Mouse (Mus musculus) midbrain, embryonic 16.5 days (tissue): Measurements from ENCODE around the gene Soat1. TPM values are rescaled to one million over a fixed set of nuclear protein-coding genes. Genes with fewer than 3 reads are reported as not detected.

ENCODE experiments used
- ATAC-seq: fragments of 200-750 bp; cut with Nextera tagmentation; 2 replicates; pipeline ENCODE4 v1.8.0; 2017; ENCODE audit warnings: moderate TSS enrichment
- H3K27ac ChIP-seq: fragments of 300-500 bp; sonication (generic); 2 replicates; pipeline ENCODE4 v1.5.1; 2014; ENCODE audit warnings: mild to moderate bottlenecking, low read length, mixed read lengths
- H3K27me3 ChIP-seq: fragments of 300-500 bp; sonication (generic); 2 replicates; pipeline ENCODE4 v1.6.1; 2014; ENCODE audit warnings: low read depth, low read length, mixed read lengths; ENCODE audit not compliant: control insufficient read depth, insufficient read depth
- H3K36me3 ChIP-seq: fragments of 300-500 bp; sonication (generic); 2 replicates; pipeline ENCODE4 v1.6.1; 2014; ENCODE audit warnings: mild to moderate bottlenecking, low read length, moderate library complexity, mixed read lengths; ENCODE audit not compliant: control insufficient read depth, insufficient read depth
- H3K4me1 ChIP-seq: fragments of 300-500 bp; sonication (generic); 2 replicates; pipeline ENCODE4 v1.6.1; 2014; ENCODE audit warnings: mild to moderate bottlenecking, low read length, mixed read lengths; ENCODE audit not compliant: control insufficient read depth, insufficient read depth
- H3K4me2 ChIP-seq: fragments of 300-500 bp; sonication (generic); 2 replicates; pipeline ENCODE4 v1.6.1; 2014; ENCODE audit warnings: mild to moderate bottlenecking, low read length, mixed read lengths
- H3K4me3 ChIP-seq: fragments of 300-500 bp; sonication (generic); 2 replicates; pipeline ENCODE4 v1.5.1; 2014; ENCODE audit warnings: low read depth, mild to moderate bottlenecking, low read length, moderate library complexity, mixed read lengths
- H3K9ac ChIP-seq: fragments of 300-500 bp; sonication (generic); 2 replicates; pipeline ENCODE4 v1.6.1; 2014; ENCODE audit warnings: low read depth, low read length, mixed read lengths
- H3K9me3 ChIP-seq: fragments of 300-500 bp; sonication (generic); replicated peaks from 2 replicates; pipeline ENCODE4 v1.6.1; 2014; ENCODE audit warnings: mild to moderate bottlenecking, low read length, mixed read lengths; ENCODE audit not compliant: control insufficient read depth, poor library complexity, severe bottlenecking
- WGBS: fragments of 180-500 bp; shearing (Covaris S2); extraction: QIAGEN DNeasy Blood & Tissue Kit; methylation state at CpG from one replicate; pipeline ENCODE4 v1.1.7; 2014; 5-methylcytosine and 5-hydroxymethylcytosine counted together
- polyA plus RNA-seq: library from polyadenylated mRNA; unstranded; fragments of >200 nt; fragmentation: Nextera tagmentation; extraction: Ambion mirVana; gene quantifications from 2 replicates; pipeline ENCODE4 v1.2.1, GENCODE M21; 2015

Soat1 gene
- polyA plus RNA-seq, 1 experiment from 2014 or later, result 9.9 TPM

DNA sequence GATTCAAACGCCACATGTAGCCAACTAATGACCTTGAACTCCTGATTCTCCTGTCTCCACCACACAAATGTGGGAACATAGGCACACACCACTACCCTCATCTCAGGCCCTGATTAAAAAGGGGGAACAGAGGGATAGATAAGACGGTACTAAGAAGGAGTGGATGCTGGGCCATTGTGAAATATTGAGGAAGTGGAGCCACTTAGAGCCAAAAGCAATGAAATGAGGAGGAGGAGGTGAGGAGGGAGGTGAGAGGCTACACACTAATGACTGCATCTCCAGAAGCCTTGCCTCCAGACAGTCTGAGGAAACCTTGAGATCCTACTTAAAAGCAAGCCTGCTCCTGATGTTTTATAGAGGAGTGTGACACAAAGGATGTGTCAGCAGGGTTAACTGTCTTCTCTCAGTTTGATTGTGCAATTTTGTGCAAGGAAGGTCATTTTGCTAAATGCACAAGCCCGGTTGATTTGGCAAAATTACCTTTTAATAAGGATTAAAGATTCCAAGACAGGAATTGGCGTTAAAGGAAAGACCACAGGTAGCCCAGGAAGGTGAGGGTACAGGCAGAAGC lies 17.2 kb upstream of the Soat1 start:
- H3K27me3 ChIP-seq, result no peaks in the 10 kb centered on the region
- H3K36me3 ChIP-seq, result no peaks in the 10 kb centered on the region
- no peaks in the 10 kb centered on the region for H3K4me1 ChIP-seq
- H3K9me3 ChIP-seq, result no peaks in the 10 kb centered on the region
- H3K9ac ChIP-seq, result no peak overlapping the region
- WGBS, result 85% methylated on average over 4 of the region's 4 CpGs
- no peak overlapping the region for H3K27ac ChIP-seq
- H3K4me2 ChIP-seq, result no peak overlapping the region
- H3K4me3 ChIP-seq, result no peak overlapping the region
- ATAC-seq, result no peak

DNA sequence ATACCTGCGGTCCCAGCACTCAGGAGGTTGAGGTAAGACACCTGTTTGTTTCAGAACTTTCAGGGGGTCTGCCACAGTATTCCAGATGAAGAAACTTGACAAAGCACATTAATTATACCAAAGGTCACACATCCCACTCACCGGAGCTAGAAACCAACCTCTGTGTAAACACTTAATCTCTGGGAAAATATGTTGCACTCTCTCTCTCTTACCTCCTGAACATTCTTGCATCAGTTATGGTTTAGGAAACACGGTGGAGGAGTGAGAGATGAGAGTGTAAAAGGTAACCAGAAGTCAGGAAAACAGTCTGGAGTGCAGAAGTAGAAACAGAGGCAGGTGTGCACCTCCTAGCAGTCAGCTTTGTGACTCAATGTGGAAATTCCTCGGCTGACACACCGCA lies 13.9 kb upstream of the Soat1 start:
- 90% methylated on average over 5 of the region's 5 CpGs for WGBS
- H3K9ac ChIP-seq, result no peak overlapping the region

DNA sequence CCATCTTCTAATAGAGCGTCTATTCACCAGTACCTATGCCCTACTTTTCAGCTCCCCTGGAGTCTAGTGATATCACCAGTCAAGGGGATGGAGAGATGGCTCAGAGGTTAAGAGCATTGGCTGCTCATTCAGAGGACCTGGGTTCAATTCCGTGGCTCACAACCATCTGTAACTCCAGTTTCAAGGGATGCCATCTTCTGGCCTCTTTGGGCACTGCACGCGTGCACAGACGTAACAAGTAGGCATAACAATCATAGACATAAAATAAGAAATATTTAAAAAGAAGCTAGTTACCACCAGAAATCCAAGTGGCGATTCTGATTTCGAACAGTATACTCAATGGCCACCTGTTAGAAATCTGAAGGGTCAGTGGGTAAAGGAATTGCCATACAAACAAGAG lies 13.4 kb upstream of the Soat1 start:
- no peaks in the 10 kb centered on the region for H3K4me1 ChIP-seq
- no peaks in the 10 kb centered on the region for H3K36me3 ChIP-seq
- 96% methylated on average over 7 of the region's 7 CpGs for WGBS
- H3K9me3 ChIP-seq, result no peaks in the 10 kb centered on the region
- no peak overlapping the region for H3K4me2 ChIP-seq
- H3K27ac ChIP-seq, result no peak overlapping the region
- no peak for ATAC-seq
- H3K4me3 ChIP-seq, result no peak overlapping the region
- no peaks in the 10 kb centered on the region for H3K27me3 ChIP-seq
- H3K9ac ChIP-seq, result no peak overlapping the region

More for the DNA sequence above, 13.9 kb upstream of the Soat1 start:
- Histone ChIP-seq H3K27ac (no peak overlapping the region), H3K9me3 (no peaks in the 10 kb centered on the region), H3K4me2 (no peak overlapping the region), H3K36me3 (no peaks in the 10 kb centered on the region), H3K27me3 (no peaks in the 10 kb centered on the region), H3K4me1 (no peaks in the 10 kb centered on the region), H3K4me3 (no peak overlapping the region)
- ATAC-seq, result no peak

DNA sequence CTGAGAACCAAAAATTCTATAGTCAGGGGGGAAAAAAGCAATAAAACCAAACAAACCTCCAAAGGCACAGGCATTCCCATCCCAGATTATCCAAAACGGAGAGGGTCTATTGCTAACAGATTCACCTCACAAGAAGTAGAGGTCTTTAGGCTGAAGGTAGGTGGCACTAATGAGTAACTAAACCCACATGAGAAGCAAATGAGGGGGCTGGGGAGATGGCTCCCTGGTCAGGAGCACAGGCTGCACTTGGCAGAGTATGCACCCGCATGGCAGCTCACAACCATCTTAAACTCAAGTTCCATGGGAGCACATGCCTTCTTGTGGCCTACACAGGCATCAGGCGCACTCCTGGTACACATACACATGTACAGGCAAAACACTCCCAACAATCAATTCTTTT lies 7.7 kb upstream of the Soat1 start:
- ATAC-seq, result no peak
- Histone ChIP-seq H3K4me3 (no peak overlapping the region), H3K36me3 (no peaks in the 10 kb centered on the region), H3K4me2 (no peak overlapping the region), H3K4me1 (no peaks in the 10 kb centered on the region), H3K9ac (no peak overlapping the region), H3K27ac (no peak overlapping the region), H3K9me3 (no peaks in the 10 kb centered on the region), H3K27me3 (no peaks in the 10 kb centered on the region)
- WGBS, result 89% methylated on average over 3 of the region's 3 CpGs

DNA sequence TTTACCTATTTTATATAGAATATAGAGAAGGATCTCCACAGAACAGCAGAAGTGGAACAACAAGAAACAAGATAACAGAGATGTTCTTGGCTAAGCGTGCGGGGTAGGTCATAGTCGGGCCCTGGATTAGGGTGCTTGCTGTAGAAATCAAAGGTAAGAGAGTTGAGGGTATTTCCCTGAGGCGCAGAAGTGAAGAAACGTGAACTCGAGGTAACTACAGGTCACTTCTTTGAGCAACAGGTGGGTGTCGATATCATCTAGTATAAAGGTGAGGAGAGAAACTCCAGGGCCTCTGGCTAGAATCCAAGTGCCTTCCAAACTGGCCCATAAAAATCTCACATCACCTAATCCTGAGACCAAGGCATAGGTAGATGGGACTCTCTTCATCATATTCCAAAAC lies 2.4 kb upstream of the Soat1 start:
- H3K36me3 ChIP-seq, result no peaks in the 10 kb centered on the region
- 28% methylated on average over 7 of the region's 7 CpGs for WGBS

DNA sequence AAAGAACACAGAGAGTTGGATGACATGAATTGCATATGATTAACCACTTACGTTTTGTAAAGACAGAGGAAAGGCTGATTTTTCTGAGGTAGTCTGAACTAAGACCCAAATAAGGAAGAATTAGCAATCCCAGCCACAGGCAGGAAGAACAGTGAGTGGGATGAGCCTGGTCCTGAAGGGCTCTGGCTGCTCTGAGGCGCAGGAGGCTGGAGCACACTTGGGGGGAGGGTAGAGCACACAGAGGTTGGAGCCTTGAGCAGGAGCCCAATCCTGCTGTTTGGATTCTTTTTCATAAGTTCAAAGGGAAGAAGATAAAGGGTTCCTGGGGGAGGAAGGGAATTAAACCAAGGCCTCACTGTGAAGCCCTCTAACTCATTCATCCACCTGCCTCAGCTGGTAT lies 1.9 kb upstream of the Soat1 start:
- no peak overlapping the region for H3K9ac ChIP-seq
- H3K27ac ChIP-seq, result no peak overlapping the region
- no peaks in the 10 kb centered on the region for H3K27me3 ChIP-seq
- H3K4me3 ChIP-seq, result no peak overlapping the region
- no peak for ATAC-seq
- H3K9me3 ChIP-seq, result no peaks in the 10 kb centered on the region
- no peaks in the 10 kb centered on the region for H3K36me3 ChIP-seq
- WGBS, result 20% methylated on average over 2 of the region's 2 CpGs
- H3K4me1 ChIP-seq, result peaks cover 9% of the 10 kb centered on the region
- no peak overlapping the region for H3K4me2 ChIP-seq

More for the DNA sequence above, 2.4 kb upstream of the Soat1 start:
- Histone ChIP-seq H3K4me1 (peaks cover 9% of the 10 kb centered on the region), H3K9me3 (no peaks in the 10 kb centered on the region), H3K27ac (no peak overlapping the region), H3K4me3 (no peak overlapping the region), H3K4me2 (no peak overlapping the region), H3K27me3 (no peaks in the 10 kb centered on the region), H3K9ac (no peak overlapping the region)
- no peak for ATAC-seq

DNA sequence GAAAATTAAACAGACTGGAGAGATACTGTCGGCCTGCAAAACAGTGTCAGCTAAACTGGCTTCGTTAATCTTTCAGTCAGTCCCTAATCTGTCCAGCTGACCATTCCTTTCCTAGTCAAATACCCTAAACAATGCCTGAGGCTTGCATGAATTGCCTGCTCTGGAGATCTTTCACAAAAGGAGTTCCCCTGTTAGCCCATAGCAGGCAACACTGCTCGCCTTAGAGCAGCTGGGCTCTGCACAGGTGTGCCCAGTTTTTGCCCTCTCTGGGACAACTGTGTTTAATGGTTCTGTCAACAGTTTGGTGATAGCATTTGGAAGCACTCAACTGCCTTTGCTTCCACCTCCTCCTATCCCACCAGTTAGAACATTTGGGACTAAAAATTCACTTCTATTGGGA lies 723 bp upstream of the Soat1 start:
- no peaks in the 10 kb centered on the region for H3K27me3 ChIP-seq
- H3K4me3 ChIP-seq, result no peak overlapping the region
- H3K4me2 ChIP-seq, result no peak overlapping the region
- 11% methylated on average over 3 of the region's 3 CpGs for WGBS
- ATAC-seq, result no peak
- H3K27ac ChIP-seq, result no peak overlapping the region
- peaks cover 9% of the 10 kb centered on the region for H3K4me1 ChIP-seq
- no peak overlapping the region for H3K9ac ChIP-seq
- no peaks in the 10 kb centered on the region for H3K36me3 ChIP-seq
- no peaks in the 10 kb centered on the region for H3K9me3 ChIP-seq

DNA sequence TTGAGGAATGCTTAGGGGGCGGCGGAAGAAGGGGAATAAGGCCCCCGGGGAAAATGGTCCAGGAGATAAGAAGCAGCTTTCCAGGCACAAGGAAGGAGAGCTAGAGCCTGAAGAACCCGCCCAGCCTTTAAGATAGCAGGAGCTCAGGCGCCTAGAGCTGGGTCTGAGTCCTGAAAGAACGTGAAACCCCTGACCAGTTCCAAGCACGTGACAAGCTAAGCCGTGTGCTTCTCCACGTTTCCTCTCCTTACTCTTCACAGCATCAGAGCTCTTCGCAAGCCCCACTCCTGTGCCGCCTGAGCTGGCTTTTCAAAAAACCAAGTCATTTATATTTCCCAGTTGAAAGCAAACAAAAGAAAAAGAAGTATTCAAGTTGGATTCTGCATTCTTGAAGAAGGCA lies 1.1 kb downstream of the Soat1 start:
- Histone ChIP-seq H3K9ac (no peak overlapping the region), H3K27me3 (no peaks in the 10 kb centered on the region), H3K36me3 (no peaks in the 10 kb centered on the region), H3K4me2 (peak overlapping the region; percentile 88), H3K4me3 (peak overlapping the region; percentile 89), H3K9me3 (no peaks in the 10 kb centered on the region; the same call in 1 of the 2 replicates), H3K27ac (no peak overlapping the region), H3K4me1 (peaks cover 9% of the 10 kb centered on the region)
- WGBS, result 2% methylated on average over 11 of the region's 11 CpGs
- ATAC-seq, result no peak

DNA sequence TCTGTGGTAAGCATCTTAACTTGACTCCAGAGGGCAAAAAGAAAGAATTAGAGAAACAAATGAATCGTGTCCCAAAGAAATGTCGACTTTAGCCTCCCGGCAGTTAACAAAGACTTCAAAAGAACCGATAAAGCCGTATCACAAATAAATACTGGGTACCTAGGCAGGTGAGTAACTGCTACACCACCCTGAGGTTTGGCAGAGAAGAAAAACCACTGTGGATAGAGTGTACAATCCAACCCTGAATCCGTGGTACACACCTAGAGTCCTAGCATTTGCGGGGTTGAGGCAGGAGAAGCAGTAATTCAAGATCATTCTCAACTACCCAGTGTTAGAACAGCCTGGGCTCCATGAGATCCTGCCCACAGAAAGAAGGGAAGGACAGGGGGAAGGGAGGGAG lies 2.2 kb downstream of the Soat1 start:
- ATAC-seq, result no peak
- H3K27me3 ChIP-seq, result no peaks in the 10 kb centered on the region
- no peaks in the 10 kb centered on the region for H3K36me3 ChIP-seq
- H3K4me1 ChIP-seq, result peaks cover 9% of the 10 kb centered on the region
- no peak overlapping the region for H3K4me2 ChIP-seq
- WGBS, result 85% methylated on average over 7 of the region's 7 CpGs
- no peaks in the 10 kb centered on the region; the same call in 1 of the 2 replicates for H3K9me3 ChIP-seq
- no peak overlapping the region for H3K4me3 ChIP-seq
- H3K27ac ChIP-seq, result no peak overlapping the region
- no peak overlapping the region for H3K9ac ChIP-seq
